Mouse (Mus musculus) liver, postnatal 0 days (tissue): ENCODE data around the gene 1700067P10Rik. TPM values are rescaled to one million over a fixed set of nuclear protein-coding genes. Genes with fewer than 3 reads are reported as not detected.

Experiments used
- ATAC-seq: fragments of 200-750 bp; cut with Nextera tagmentation; 2 replicates; pipeline ENCODE4 v1.8.0; 2017; ENCODE audit warnings: mild to moderate bottlenecking, moderate library complexity
- DNase-seq: peaks from one replicate; pipeline ENCODE4 v3.0.0-alpha.2; 2016
- H3K27ac ChIP-seq: fragments of 300-500 bp; sonication (generic); 2 replicates; pipeline ENCODE4 v1.5.1; 2014; ENCODE audit warnings: antibody characterized with exemption, moderate library complexity, mild to moderate bottlenecking, low read depth
- H3K27me3 ChIP-seq: fragments of 300-500 bp; sonication (generic); 2 replicates; pipeline ENCODE4 v1.6.1; 2014; ENCODE audit warnings: low read length, control low read depth, mixed read lengths; ENCODE audit not compliant: insufficient read depth
- H3K36me3 ChIP-seq: fragments of 300-500 bp; sonication (generic); replicated peaks from 2 replicates; pipeline ENCODE4 v1.6.1; 2014; ENCODE audit warnings: mild to moderate bottlenecking, control low read depth, low read length, moderate library complexity, mixed read lengths; ENCODE audit not compliant: insufficient read depth
- H3K4me1 ChIP-seq: fragments of 300-500 bp; sonication (generic); 2 replicates; pipeline ENCODE4 v1.6.1; 2014; ENCODE audit warnings: antibody characterized with exemption, mild to moderate bottlenecking, control low read depth; ENCODE audit not compliant: insufficient read depth
- H3K4me2 ChIP-seq: fragments of 300-500 bp; sonication (generic); 2 replicates; pipeline ENCODE4 v1.6.1; 2014; ENCODE audit warnings: low read depth, mild to moderate bottlenecking, low read length, moderate library complexity, mixed read lengths
- H3K4me3 ChIP-seq: fragments of 300-500 bp; sonication (generic); 2 replicates; pipeline ENCODE4 v1.5.1; 2014; ENCODE audit warnings: low read depth, low read length
- H3K9ac ChIP-seq: fragments of 300-500 bp; sonication (generic); replicated peaks from 2 replicates; pipeline ENCODE4 v1.6.1; 2014; ENCODE audit warnings: mild to moderate bottlenecking, moderate library complexity
- H3K9me3 ChIP-seq: fragments of 300-500 bp; sonication (generic); 2 replicates; pipeline ENCODE4 v1.6.1; 2016; ENCODE audit warnings: mild to moderate bottlenecking, control low read depth, low read length, mixed read lengths
- CTCF ChIP-seq: sonication (generic); IDR thresholded peaks from 2 replicates; pipeline ENCODE4 v1.5.1; 2016; ENCODE audit warnings: antibody characterized with exemption, low read depth
- EP300 ChIP-seq: IDR thresholded peaks from 2 replicates; pipeline ENCODE4 v1.6.1; 2016; ENCODE audit warnings: antibody characterized with exemption, low read depth, mild to moderate bottlenecking
- WGBS: fragments of 180-500 bp; shearing (Covaris S2); extraction: QIAGEN DNeasy Blood & Tissue Kit; methylation state at CpG from one replicate; pipeline ENCODE4 v1.1.7; 2014; ENCODE audit not compliant: insufficient replicate concordance; 5-methylcytosine and 5-hydroxymethylcytosine counted together
- polyA plus RNA-seq: library from polyadenylated mRNA; unstranded; fragments of >200 nt; fragmentation: Nextera tagmentation; extraction: Ambion mirVana; gene quantifications from 2 replicates; pipeline ENCODE4 v1.2.1, GENCODE M21; 2015

Gene 1700067P10Rik
- polyA plus RNA-seq, 1 experiment from 2014 or later, result not detected

DNA sequence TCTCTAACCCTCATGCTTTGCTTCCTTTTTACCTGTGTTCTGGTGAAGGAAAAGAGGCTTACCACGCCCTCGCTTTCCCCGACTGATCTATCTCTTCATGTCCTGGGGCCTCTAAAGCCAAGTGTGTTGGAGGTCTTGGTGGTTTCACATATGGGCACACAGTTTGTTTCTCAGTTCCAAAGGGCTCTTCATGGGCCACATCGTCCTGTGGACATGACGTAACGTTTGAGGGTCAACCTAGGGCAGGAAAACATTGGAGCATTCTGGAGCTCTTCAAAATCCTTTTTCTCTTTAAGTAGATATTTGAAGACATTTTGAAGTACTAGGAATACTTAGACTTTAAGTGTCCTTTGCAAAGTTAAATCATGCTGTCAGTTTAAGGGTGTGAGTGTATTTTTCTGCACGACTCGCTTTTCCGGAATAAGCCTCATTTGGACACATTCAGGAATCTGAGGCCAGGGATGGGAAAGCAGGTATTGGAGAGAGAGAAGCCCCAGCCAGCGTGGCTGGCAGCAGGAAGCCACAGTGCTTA lies 22.0 kb upstream of the 1700067P10Rik start:
- Histone ChIP-seq H3K9me3 (0 out of 2 replicates have a peak, but pooled peaks cover 2% of the 10 kb centered on the region), H3K4me1 (no peaks in the 10 kb centered on the region), H3K4me3 (no peak overlapping the region), H3K9ac (no peak overlapping the region), H3K4me2 (no peak overlapping the region), H3K27me3 (no peaks in the 10 kb centered on the region), H3K27ac (no peak overlapping the region), H3K36me3 (no peaks in the 10 kb centered on the region)
- DNase-seq (no peak), ATAC-seq (peak; percentile 64)
- TF ChIP-seq EP300 (no peak), CTCF (no peak)
- WGBS, result 58% methylated on average over 10 of the region's 10 CpGs

DNA sequence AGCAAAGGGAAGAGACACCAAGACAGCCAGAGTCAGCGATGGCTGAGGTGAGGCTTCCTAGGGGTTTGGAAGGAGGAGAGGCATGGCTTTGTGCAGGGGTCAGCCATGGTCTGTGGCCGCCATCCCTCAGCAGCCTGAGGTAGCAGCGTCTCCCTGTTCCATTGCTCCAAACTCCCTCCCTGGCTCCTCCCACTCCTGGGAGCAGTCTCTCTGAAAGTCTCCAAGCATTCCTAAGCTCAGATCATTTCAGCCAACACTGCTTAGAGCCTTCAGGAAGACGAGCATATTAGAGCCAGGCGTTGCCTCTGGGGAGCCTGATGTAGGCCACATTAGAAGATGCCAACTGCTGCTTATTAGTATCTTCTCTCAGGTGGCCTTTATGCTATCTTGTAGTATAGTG lies 21.4 kb upstream of the 1700067P10Rik start:
- Histone ChIP-seq H3K27me3 (no peaks in the 10 kb centered on the region), H3K9me3 (0 out of 2 replicates have a peak, but pooled peaks cover 2% of the 10 kb centered on the region), H3K4me2 (no peak overlapping the region), H3K36me3 (no peaks in the 10 kb centered on the region), H3K27ac (no peak overlapping the region), H3K4me1 (no peaks in the 10 kb centered on the region), H3K9ac (no peak overlapping the region), H3K4me3 (no peak overlapping the region)
- DNase-seq, result no peak
- TF ChIP-seq CTCF, result no peak
- WGBS, result 56% methylated on average over 5 of the region's 5 CpGs
- ATAC-seq, result no peak

DNA sequence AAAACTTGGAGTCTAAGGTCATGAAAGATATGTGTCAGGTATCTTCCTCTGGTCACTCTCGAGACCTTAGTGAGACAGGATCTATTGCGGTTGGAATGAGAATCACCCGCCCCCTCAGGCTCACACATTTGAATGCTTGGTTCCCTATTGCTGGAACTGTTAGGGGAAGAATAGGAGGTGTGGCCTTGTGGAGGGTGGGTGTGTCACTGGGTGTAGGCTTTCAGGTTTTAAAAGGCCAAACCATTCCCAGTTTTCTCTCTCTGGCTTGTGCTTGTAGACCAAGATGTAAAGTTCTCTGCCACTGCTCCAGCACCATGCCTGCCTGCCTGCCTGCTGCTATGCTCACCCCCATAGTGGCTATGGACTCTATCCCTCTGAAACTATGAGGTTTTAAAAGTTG lies 8.5 kb upstream of the 1700067P10Rik start:
- Histone ChIP-seq H3K4me1 (no peaks in the 10 kb centered on the region), H3K27me3 (no peaks in the 10 kb centered on the region), H3K4me3 (no peak overlapping the region), H3K4me2 (no peak overlapping the region), H3K36me3 (no peaks in the 10 kb centered on the region), H3K27ac (no peak overlapping the region), H3K9me3 (no peaks in the 10 kb centered on the region), H3K9ac (no peak overlapping the region)
- WGBS, result 47% methylated on average over 3 of the region's 3 CpGs
- DNase-seq (no peak), ATAC-seq (no peak)
- TF ChIP-seq CTCF, result no peak
- TF ChIP-seq EP300, result no peak

DNA sequence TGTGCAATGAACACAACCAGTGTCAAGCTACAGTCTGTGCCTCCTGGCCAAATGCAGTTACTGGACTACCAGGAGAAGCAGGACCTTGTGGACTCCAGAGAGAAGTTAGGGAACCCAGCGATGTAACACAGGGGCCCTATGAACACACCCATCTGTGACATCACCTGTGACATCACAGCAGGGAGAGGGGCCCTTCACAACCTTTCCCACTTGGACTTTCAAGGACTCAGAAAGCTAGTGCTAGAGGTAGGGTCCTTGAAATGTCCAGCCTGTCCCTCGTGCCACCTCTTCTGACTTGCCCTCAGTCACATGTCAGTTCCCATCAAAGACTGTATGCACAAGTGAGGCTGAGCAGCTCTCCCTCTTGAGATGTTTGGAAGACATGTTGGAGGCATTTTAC lies 327 bp downstream of the 1700067P10Rik start:
- TF ChIP-seq EP300 (no peak), CTCF (no peak)
- Histone ChIP-seq H3K36me3 (no peaks in the 10 kb centered on the region), H3K4me3 (no peak overlapping the region), H3K27ac (no peak overlapping the region), H3K9me3 (peaks cover 5% of the 10 kb centered on the region), H3K4me1 (no peaks in the 10 kb centered on the region), H3K4me2 (no peak overlapping the region), H3K9ac (no peak overlapping the region), H3K27me3 (peaks cover 7% of the 10 kb centered on the region)
- ATAC-seq (no peak), DNase-seq (no peak)
- WGBS, result 73% methylated on average over 2 of the region's 2 CpGs

DNA sequence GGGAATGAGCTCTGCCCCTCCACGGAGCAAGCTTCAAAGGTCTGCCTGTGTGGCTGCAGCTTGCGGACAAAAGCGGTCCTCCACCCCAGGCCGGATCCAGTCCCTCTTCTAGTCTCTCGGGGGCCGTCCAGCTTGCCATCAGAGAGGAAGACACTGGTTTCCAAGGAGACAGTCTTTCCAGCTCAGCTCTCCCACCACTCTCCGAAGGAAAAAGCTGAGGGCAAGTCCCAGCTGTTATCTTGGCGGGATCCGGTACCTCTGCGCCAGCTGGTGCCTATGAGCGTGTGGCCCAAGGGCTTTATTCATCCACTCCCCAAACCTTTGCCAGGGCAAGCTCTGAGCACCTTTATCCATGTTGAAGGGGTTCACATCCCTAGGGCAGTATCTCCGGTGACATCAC lies 1.2 kb downstream of the 1700067P10Rik start:
- no peak overlapping the region for H3K4me3 ChIP-seq
- TF ChIP-seq EP300 (no peak), CTCF (no peak)
- no peaks in the 10 kb centered on the region for H3K4me1 ChIP-seq
- peaks cover 5% of the 10 kb centered on the region for H3K9me3 ChIP-seq
- no peak overlapping the region for H3K4me2 ChIP-seq
- no peaks in the 10 kb centered on the region for H3K36me3 ChIP-seq
- ATAC-seq (no peak), DNase-seq (no peak)
- H3K27me3 ChIP-seq, result peaks cover 15% of the 10 kb centered on the region
- no peak overlapping the region for H3K9ac ChIP-seq
- WGBS, result 80% methylated on average over 11 of the region's 12 CpGs
- no peak overlapping the region for H3K27ac ChIP-seq

DNA sequence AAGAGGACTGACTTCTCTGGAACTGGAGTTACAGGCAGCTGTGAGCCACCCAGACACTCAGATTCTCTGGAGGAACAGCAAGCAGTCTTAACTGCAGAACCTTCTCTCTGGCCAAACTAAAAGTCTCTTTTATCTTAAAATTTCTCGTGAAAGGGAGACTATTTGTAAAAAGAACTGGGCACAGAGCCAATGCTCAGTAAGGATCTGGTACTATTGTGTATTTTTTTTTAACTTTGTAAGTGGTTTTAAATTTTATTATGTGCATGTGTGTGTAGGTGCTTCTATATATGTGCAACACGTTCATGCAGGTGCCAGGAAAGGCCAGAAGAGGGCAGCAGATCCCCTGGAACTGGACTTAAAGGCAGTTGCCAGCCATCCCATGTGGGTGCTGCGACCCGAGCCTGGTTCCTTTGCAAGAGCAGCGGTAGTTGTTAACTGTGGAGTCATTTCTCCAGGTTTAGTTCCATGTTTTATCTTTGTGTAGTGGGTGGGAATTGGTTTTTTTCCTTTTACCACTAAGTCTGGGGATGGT lies 4.2 kb downstream of the 1700067P10Rik start:
- ATAC-seq (no peak), DNase-seq (no peak)
- Histone ChIP-seq H3K36me3 (no peaks in the 10 kb centered on the region), H3K4me1 (peaks cover 20% of the 10 kb centered on the region), H3K4me3 (no peak overlapping the region), H3K9me3 (peaks cover 5% of the 10 kb centered on the region), H3K27me3 (peaks cover 43% of the 10 kb centered on the region), H3K27ac (no peak overlapping the region), H3K4me2 (no peak overlapping the region), H3K9ac (no peak overlapping the region)
- 67% methylated on average over 5 of the region's 5 CpGs for WGBS
- TF ChIP-seq CTCF (peak; percentile 32; the same call in 1 of the 2 replicates), EP300 (no peak)
